Mouse (Mus musculus) brain, adult 2 months (tissue): ENCODE data around the gene Olfr33.

Experiments
- DNase-seq: peaks from one replicate; pipeline ENCODE4 v3.0.0; 2011; ENCODE audit warnings: low read depth, low spot score

The Olfr33 gene

GRCm38 (mm10) chr7:102718970-102719369 lies at the start of gene Olfr33:
Gene Olfr33 (minus strand): TSS chr7:102719070.
- no peak for DNase-seq

DNA sequence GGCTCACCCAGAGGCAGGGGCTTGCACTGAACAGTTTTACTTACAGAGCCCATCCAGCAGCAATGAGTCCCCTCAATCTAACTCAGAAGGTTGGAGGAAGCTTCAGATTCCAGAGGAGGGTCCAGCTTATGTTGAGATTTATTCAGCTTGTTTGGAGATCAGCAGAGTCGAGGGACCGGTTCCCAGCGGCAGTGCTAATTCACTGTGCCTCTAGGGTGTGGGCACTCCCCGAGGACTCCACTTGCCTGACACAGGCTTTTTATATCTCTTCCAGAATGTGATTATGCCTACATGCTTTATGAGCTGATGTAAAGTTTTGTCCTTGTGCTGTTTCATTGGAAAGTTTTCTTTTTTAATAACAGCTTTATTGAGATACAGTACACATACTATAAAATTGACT lies 40.4 kb upstream of the Olfr33 start, which contains the start of the genes Olfr560 and Olfr78:
Olfr560 (minus strand) TSS at position 101 of the 400 bp plus-strand sequence.
Olfr78 (minus strand) TSS at position 206 of the 400 bp plus-strand sequence.
- DNase-seq, result no peak

- DNase-seq, result peak; percentile 1
These were observed 33.2 kb upstream of the Olfr33 start for GRCm38 (mm10) chr7:102752086-102752485.

- no peak for DNase-seq
These were observed 18.8 kb upstream of the Olfr33 start for GRCm38 (mm10) chr7:102737705-102738104.

GRCm38 (mm10) chr7:102733793-102734192 lies 14.9 kb upstream of the Olfr33 start:
- no peak for DNase-seq

- no peak for DNase-seq
These were observed 8.5 kb upstream of the Olfr33 start, which contains the start of gene Olfr559 for GRCm38 (mm10) chr7:102727391-102727790. Gene Olfr559 (minus strand): TSS chr7:102727491.

DNA sequence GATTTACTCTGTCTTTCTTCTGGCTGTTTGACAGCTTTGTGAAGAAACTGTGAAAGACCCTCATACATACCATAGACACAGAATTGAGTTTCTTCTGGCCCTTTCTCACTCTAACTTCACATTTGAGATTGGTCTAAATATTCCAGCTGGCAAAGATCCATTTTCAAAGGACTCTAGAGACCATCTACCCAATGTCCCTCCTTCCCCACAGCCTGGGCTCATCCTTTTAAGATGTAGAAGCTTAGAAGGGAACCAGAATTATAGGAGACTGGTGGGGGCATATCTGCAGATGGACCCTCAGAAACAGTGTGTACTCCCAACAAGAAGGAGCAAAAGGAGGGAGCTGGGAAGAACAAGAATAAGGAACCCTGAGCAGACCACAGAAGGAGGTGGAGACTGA lies 17.0 kb downstream of the Olfr33 start, which contains the start of gene Olfr558:
Olfr558 (plus strand) TSS at position 301 of the 400 bp plus-strand sequence.
- no peak for DNase-seq

- peak; percentile 63 for DNase-seq
These were observed 20.4 kb downstream of the Olfr33 start for GRCm38 (mm10) chr7:102698461-102698860.

DNA sequence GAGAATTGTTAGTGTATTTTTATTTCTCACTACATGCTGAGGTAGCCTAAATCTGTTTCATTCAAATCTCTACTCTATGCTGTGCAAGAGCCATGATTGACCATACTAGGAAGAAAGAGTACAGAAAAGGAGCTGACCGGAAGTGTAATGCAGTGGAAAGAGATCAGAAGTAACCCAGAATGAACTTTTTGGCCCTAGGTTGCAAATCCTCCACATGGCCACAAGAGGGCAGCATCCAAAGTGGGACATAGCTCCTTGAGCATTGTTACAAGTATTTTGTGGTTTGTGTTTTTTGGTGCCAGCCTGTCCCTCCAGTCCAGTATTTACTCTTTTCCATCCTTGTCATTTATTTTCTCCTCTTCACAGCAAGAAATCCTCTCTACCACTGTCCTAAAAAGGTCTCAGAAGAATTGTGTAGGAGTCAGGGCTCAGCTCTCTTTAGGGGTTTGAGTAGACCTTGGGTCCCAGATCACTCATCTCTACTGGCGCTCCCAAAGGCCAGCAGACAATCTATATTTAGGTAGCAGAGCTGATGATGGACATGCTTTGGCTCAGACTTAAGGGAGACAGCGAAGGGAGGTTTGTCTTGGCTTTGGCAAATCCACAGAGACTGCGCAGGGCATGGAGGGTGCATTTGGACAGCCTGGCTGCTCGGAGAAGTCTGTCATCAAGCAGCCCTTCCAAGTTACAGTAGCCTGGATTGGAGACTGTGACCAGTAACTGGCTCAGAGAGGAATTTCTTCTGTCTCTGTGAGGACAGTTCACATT lies 23.3 kb downstream of the Olfr33 start, which contains the start of gene Olfr557:
Olfr557 (plus strand) TSS at position 553 of the 768 bp plus-strand sequence.
- peak; percentile 59 for DNase-seq

DNA sequence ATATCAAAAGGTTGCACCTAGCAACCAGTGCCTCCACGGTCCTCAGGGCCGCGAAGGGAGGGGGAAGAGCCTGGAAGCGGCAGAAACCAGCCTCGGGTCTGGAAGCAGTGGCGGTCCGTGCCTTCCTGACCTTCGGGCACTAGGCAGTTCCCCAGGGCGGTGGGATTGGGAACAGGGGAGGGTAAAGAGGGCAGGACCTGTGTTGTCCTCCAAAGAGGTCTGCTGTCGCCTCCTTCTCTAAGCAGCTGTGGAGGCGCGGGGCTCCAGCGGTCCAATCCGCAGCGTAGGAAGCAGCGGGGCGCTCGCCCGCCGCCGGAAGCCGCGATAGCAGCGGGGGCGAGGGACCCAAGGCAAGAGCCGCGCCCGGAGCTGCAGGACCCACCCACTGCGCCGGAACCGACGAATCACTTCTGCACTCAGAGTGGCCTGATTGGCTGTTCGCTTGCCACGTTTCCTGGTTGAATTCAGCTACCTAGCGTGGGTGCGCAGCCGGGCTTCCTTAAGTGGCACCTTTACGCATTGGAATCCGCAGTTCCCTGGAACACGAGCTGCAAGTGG lies 31.8 kb downstream of the Olfr33 start, which contains the start of gene Trim68:
Trim68 (minus strand) TSS at position 384 of the 558 bp plus-strand sequence.
- peak; percentile 95 for DNase-seq

- peak; percentile 8 for DNase-seq
These were observed 37.0 kb downstream of the Olfr33 start for GRCm38 (mm10) chr7:102681916-102682315.

GRCm38 (mm10) chr7:102676225-102676624 lies 42.6 kb downstream of the Olfr33 start:
- no peak for DNase-seq

- DNase-seq, result peak; percentile 17
These were observed 53.5 kb downstream of the Olfr33 start for GRCm38 (mm10) chr7:102665378-102665777.

DNA sequence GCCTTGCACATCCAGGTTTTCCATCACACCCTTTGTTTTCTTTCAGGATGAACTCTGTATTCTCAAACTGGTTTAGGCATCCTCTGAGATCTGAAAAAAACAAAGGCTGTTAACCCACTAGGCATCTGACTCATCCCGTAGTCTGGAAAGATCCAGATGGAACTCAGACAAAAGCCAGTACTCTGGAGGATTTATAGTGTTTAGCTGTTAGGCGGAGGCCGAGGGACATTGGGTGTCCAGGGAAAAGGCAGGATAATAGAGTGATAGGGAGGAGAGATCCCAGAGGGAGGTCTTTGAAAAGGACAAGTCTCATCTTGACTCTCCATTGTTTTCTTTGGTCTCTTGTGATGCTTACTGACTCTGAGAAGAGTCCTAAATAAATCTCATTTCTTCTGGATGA lies 54.3 kb downstream of the Olfr33 start, which contains the start of gene Olfr556:
Olfr556 (plus strand) TSS at position 301 of the 400 bp plus-strand sequence.
- DNase-seq, result no peak
